Mouse (Mus musculus): ENCODE results near the gene Hopx.

GRCm38 (mm10) chr5:77136684-77137224, 21.8 kb upstream of the Hopx start:
- TF ChIP-seq CHD2 (IDR thresholded peaks at IDR 0.05; ENCODE audit: low read depth, low read length) = no peak
- TF ChIP-seq ZC3H11A (IDR thresholded peaks at IDR 0.05; ENCODE audit: borderline replicate concordance, low read depth, low read length) = no peak
- TF ChIP-seq HCFC1 (IDR thresholded peaks at IDR 0.05; ENCODE audit: borderline replicate concordance, insufficient read depth, low read length) = no peak
- no peak for TF ChIP-seq MAFK (IDR thresholded peaks at IDR 0.05; ENCODE audit: insufficient read depth, low read depth, low read length)
- no peak for TF ChIP-seq ZNF384 (IDR thresholded peaks at IDR 0.05; ENCODE audit: low read depth, low read length)

Data from ES-E14 (cell line).